Mouse (Mus musculus) gastrocnemius, postnatal 4 days (tissue): ENCODE measurements around the gene Znrd1. TPM values are rescaled to one million over a fixed set of nuclear protein-coding genes. Genes with fewer than 3 reads are reported as not detected.

ENCODE experiments used
- DNase-seq, 2 experiments: peaks; one replicate each; pipeline ENCODE4 v3.0.0; 2021 to 2022; ENCODE audit warnings: low spot score in 2 of 2, mixed read lengths in 2 of 2
- total RNA-seq, 2 experiments: library from RNA; stranded (reverse); gene quantifications; 2 replicates each; pipeline ENCODE4 v1.2.3; 2021

Znrd1 gene
- total RNA-seq, 2 experiments from 2014 or later = 29.2 to 32.9 TPM

- DNase-seq = no peak
These were observed 13.0 kb upstream of the Znrd1 start for GRCm38 (mm10) chr17:36971172-36971850.

GRCm38 (mm10) chr17:36970316-36970890, 12.0 kb upstream of the Znrd1 start:
- DNase-seq = no peak

- DNase-seq = no peak
These were observed 8.5 kb upstream of the Znrd1 start for GRCm38 (mm10) chr17:36966875-36967274.

- no peak for DNase-seq
These were observed 2.8 kb upstream of the Znrd1 start for GRCm38 (mm10) chr17:36961125-36961524.

GRCm38 (mm10) chr17:36958884-36959283, 525 bp upstream of the Znrd1 start:
- DNase-seq = no peak

- no peak for DNase-seq
These were observed 5.3 kb downstream of the Znrd1 start for GRCm38 (mm10) chr17:36953062-36953461.

- DNase-seq = no peak
These were observed 5.7 kb downstream of the Znrd1 start for GRCm38 (mm10) chr17:36952631-36953030.

GRCm38 (mm10) chr17:36950981-36951947, 7.1 kb downstream of the Znrd1 start, which contains the start of gene Ppp1r11:
Ppp1r11 (minus strand) TSS chr17:36951741.
- peak; percentile 84 to 94 for DNase-seq

GRCm38 (mm10) chr17:36949265-36949664, 9.1 kb downstream of the Znrd1 start:
- no peak for DNase-seq

GRCm38 (mm10) chr17:36948286-36948685, 10.1 kb downstream of the Znrd1 start:
- no peak for DNase-seq

- DNase-seq = peak in 1 of 2 experiments; percentile 23
These were observed 11.1 kb downstream of the Znrd1 start for GRCm38 (mm10) chr17:36947051-36947819.

GRCm38 (mm10) chr17:36944121-36944775, 14.1 kb downstream of the Znrd1 start:
- DNase-seq = no peak

GRCm38 (mm10) chr17:36943691-36944090, 14.7 kb downstream of the Znrd1 start:
- no peak for DNase-seq

- no peak for DNase-seq
These were observed 15.4 kb downstream of the Znrd1 start, which contains the start of gene Rnf39 for GRCm38 (mm10) chr17:36942791-36943471. Rnf39 (plus strand) TSS chr17:36942918.

- DNase-seq = peak in 1 of 2 experiments; percentile 26
These were observed 16.0 kb downstream of the Znrd1 start for GRCm38 (mm10) chr17:36942391-36942790.

GRCm38 (mm10) chr17:36938056-36938455, 20.3 kb downstream of the Znrd1 start:
- no peak for DNase-seq

- DNase-seq = no peak
These were observed 26.6 kb downstream of the Znrd1 start for GRCm38 (mm10) chr17:36931806-36932205.

GRCm38 (mm10) chr17:36931130-36931529, 27.2 kb downstream of the Znrd1 start:
- no peak for DNase-seq

- no peak for DNase-seq
These were observed 28.1 kb downstream of the Znrd1 start for GRCm38 (mm10) chr17:36930233-36930632.
